Mouse (Mus musculus) limb, embryonic 13.5 days (tissue): Measurements from ENCODE around the gene Lpar3. TPM values are rescaled to one million over a fixed set of nuclear protein-coding genes. Genes with fewer than 3 reads are reported as not detected.

Source experiments
- ATAC-seq: fragments of 200-750 bp; cut with Nextera tagmentation; 2 replicates; pipeline ENCODE4 v1.8.0; 2017; ENCODE audit warnings: low read depth, moderate number of reproducible peaks, moderate TSS enrichment; ENCODE audit not compliant: low FRiP score
- H3K27ac ChIP-seq: fragments of 300-500 bp; sonication (generic); 2 replicates; pipeline ENCODE4 v1.5.1; 2015; ENCODE audit warnings: inconsistent platforms, mild to moderate bottlenecking, moderate library complexity
- H3K27me3 ChIP-seq: fragments of 300-500 bp; sonication (generic); 2 replicates; pipeline ENCODE4 v1.6.1; 2015; ENCODE audit warnings: mild to moderate bottlenecking, inconsistent platforms
- H3K36me3 ChIP-seq: fragments of 300-500 bp; sonication (generic); 2 replicates; pipeline ENCODE4 v1.6.1; 2015; ENCODE audit warnings: inconsistent platforms, mild to moderate bottlenecking, moderate library complexity
- H3K4me1 ChIP-seq: fragments of 300-500 bp; sonication (generic); 2 replicates; pipeline ENCODE4 v1.6.1; 2015; ENCODE audit warnings: inconsistent platforms
- H3K4me2 ChIP-seq: fragments of 300-500 bp; sonication (generic); replicated peaks from 2 replicates; pipeline ENCODE4 v1.6.1; 2015; ENCODE audit warnings: inconsistent platforms, mild to moderate bottlenecking, moderate library complexity
- H3K4me3 ChIP-seq: fragments of 300-500 bp; sonication (generic); 2 replicates; pipeline ENCODE4 v1.5.1; 2015; ENCODE audit warnings: moderate library complexity, mild to moderate bottlenecking, inconsistent platforms
- H3K9ac ChIP-seq: fragments of 300-500 bp; sonication (generic); 2 replicates; pipeline ENCODE4 v1.6.1; 2015; ENCODE audit warnings: mild to moderate bottlenecking, inconsistent platforms
- H3K9me3 ChIP-seq: fragments of 300-500 bp; sonication (generic); 2 replicates; pipeline ENCODE4 v1.6.1; 2016; ENCODE audit warnings: inconsistent platforms
- WGBS: fragments of 180-500 bp; shearing (Covaris S2); methylation state at CpG from one replicate; pipeline ENCODE4 v1.1.7; 2015; 5-methylcytosine and 5-hydroxymethylcytosine counted together
- polyA plus RNA-seq: library from polyadenylated mRNA; unstranded; fragments of >200 nt; fragmentation: Nextera tagmentation; extraction: Ambion mirVana; gene quantifications from 2 replicates; pipeline ENCODE4 v1.2.1, GENCODE M21; 2015

The Lpar3 gene
- polyA plus RNA-seq, result 0.98 and 1.0 TPM in 2 replicates

DNA sequence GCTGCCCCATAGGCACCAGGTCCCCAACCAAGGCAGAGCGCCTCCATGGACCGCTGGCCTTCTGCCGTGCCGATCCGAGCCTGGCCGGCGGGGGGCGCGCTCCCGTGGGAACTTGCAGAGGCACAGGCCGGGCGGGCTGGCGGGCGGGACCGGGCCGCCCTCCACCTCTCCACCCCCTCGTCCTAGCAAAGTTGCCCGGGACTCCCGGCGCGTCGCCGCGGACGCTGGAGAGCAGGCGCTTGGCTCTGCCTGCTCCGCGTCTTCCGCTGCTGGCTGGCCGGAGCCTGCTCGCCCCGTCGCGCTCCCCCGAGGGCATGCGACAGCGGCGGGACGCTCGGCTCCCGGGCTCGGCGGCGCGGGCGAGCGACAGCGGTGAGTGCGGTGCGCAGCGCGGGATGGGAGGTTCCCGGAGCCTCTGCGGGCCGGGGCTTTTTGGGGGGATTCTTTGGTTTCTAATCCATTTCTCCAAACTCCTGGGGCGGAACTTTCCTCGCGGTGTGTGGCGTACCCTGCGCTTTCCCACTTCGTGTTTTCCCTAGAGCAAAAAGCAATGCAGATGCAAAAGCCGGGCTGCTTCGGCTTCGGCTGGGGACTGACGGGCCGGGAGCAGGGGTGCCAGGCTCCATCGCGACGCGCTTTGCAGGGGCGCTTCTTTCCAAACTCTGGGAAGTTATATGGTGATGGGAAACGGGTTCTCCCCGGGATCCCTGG, at the start of gene Lpar3:
Gene Lpar3, plus strand, starts transcription at position 188 of the 711 bp plus-strand sequence.
- Histone ChIP-seq H3K4me1 (peaks cover 8% of the 10 kb centered on the region; the same call in 1 of the 2 replicates), H3K4me2 (peak within 1 kb of the TSS; percentile 94), H3K9me3 (no peaks in the 10 kb centered on the region), H3K27me3 (peaks cover 42% of the 10 kb centered on the region), H3K4me3 (peak within 1 kb of the TSS; percentile 63), H3K36me3 (no peaks in the 10 kb centered on the region), H3K9ac (peak within 1 kb of the TSS; percentile 69), H3K27ac (no peak within 1 kb of the TSS)
- under 1% methylated on average over 70 of the region's 73 CpGs for WGBS
- peak; percentile 75 for ATAC-seq

- Histone ChIP-seq H3K27me3 (no peaks in the 10 kb centered on the region), H3K4me3 (no peak overlapping the region), H3K27ac (no peak overlapping the region), H3K9me3 (no peaks in the 10 kb centered on the region), H3K36me3 (no peaks in the 10 kb centered on the region), H3K9ac (no peak overlapping the region), H3K4me1 (no peaks in the 10 kb centered on the region), H3K4me2 (no peak overlapping the region)
- WGBS, result 65% methylated on average over 5 of the region's 5 CpGs
- ATAC-seq, result no peak
Observed at GRCm38 (mm10) chr3:146173030-146173429, 47.7 kb upstream of the Lpar3 start.

GRCm38 (mm10) chr3:146174215-146174614, 46.5 kb upstream of the Lpar3 start:
- no peak overlapping the region for H3K4me3 ChIP-seq
- no peak overlapping the region for H3K27ac ChIP-seq
- H3K9ac ChIP-seq, result no peak overlapping the region
- H3K27me3 ChIP-seq, result no peaks in the 10 kb centered on the region
- no peak overlapping the region for H3K4me2 ChIP-seq
- WGBS, result 90% methylated on average over 9 of the region's 9 CpGs
- ATAC-seq, result no peak
- no peaks in the 10 kb centered on the region for H3K9me3 ChIP-seq
- no peaks in the 10 kb centered on the region for H3K4me1 ChIP-seq
- no peaks in the 10 kb centered on the region for H3K36me3 ChIP-seq

DNA sequence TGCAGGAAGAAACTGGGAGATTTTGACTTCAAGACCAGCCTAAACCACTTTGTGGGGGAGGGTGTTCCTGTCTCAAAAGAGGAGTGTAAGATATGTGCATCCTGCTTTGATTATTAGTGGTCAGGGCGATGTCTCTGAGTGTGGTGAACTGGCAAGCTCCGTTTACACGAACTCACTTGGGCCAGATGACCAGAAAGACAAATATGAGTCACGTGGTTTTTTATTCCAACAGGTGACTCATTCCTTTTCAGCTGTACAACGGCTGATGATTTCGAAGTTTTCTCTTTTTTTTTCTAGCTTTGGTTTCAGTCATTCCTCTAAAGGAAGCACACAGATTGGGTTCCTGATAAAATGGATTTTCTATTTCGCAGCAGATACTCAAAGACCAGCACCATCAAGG, 43.5 kb upstream of the Lpar3 start:
- Histone ChIP-seq H3K27me3 (no peaks in the 10 kb centered on the region), H3K4me2 (peak overlapping the region; percentile 61; the same call in 1 of the 2 replicates), H3K9me3 (no peaks in the 10 kb centered on the region), H3K9ac (no peak overlapping the region), H3K36me3 (no peaks in the 10 kb centered on the region), H3K27ac (no peak overlapping the region), H3K4me3 (no peak overlapping the region), H3K4me1 (no peaks in the 10 kb centered on the region)
- ATAC-seq, result no peak
- 81% methylated on average over 7 of the region's 7 CpGs for WGBS

DNA sequence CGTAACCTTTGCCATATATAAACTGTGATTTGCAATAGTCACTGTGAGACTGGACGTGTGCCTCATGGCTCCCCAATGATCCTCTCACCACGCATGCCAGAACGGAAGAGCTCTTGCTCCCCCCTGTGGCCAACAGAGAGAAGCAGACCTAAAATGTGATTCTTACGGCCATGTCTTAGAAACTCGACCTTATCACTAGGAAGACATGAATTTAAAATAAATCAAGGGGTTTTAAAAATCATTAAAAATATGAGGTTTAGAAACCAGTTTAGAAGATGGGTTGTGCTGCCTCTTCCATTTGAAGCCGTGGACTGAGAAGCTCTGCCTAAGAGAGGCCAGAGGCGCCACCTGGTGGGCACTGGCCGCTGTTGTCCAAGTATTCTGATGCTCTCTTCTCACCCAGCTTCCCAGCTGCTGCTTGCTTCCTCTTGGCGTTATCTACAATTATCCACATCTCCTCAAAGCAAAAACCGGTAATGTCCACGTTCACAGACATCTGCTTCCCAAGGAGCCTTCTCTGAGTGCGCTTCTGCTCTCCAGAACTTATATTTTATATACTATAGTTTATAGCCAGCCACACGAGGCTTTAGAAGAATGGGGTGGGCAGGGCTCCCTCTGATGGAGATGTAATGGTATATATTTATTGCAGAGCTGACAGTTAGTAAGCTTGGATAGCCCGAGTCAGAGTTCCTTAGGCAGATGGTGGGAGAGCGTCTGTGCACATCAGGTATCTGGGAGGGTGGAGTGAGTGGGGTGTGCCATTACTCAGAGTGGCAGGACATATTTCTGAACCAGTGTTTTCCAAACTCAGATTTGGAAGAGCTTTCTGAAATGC, 42.8 kb upstream of the Lpar3 start:
- peak; percentile 66 for ATAC-seq
- no peak overlapping the region for H3K27ac ChIP-seq
- H3K4me3 ChIP-seq, result peak overlapping the region; percentile 31
- no peaks in the 10 kb centered on the region for H3K36me3 ChIP-seq
- H3K9me3 ChIP-seq, result no peaks in the 10 kb centered on the region
- H3K4me2 ChIP-seq, result peak overlapping the region; percentile 61
- no peaks in the 10 kb centered on the region for H3K4me1 ChIP-seq
- H3K27me3 ChIP-seq, result no peaks in the 10 kb centered on the region
- 3% methylated on average over 16 of the region's 16 CpGs for WGBS
- peak overlapping the region; percentile 48 for H3K9ac ChIP-seq

DNA sequence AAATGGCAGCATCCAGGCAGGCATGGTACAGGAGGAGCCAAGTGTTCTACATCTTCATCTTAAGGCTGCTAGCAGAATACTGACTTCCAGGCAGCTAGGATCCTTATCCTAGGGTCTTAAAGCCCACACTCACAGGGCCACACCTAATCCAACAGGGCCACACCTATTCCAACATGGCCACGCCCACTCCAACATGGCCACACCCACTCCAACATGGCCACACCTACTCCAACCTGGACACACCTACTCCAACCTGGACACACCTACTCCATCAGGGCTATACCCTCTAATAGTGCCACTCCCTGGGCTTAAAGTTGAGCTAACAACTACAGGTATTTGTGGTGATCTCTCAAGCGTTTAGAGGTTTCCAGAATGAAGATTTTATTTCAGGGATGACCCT, 40.4 kb upstream of the Lpar3 start:
- Histone ChIP-seq H3K4me2 (no peak overlapping the region), H3K4me1 (no peaks in the 10 kb centered on the region), H3K9ac (no peak overlapping the region), H3K9me3 (no peaks in the 10 kb centered on the region), H3K27ac (no peak overlapping the region), H3K4me3 (no peak overlapping the region), H3K27me3 (peaks cover 13% of the 10 kb centered on the region; the same call in 1 of the 2 replicates), H3K36me3 (no peaks in the 10 kb centered on the region)
- no peak for ATAC-seq
- WGBS, result 38% methylated on average over 2 of the region's 2 CpGs

GRCm38 (mm10) chr3:146180986-146181385, 39.8 kb upstream of the Lpar3 start:
- H3K27me3 ChIP-seq, result peaks cover 13% of the 10 kb centered on the region; the same call in 1 of the 2 replicates
- H3K36me3 ChIP-seq, result no peaks in the 10 kb centered on the region
- no peak overlapping the region for H3K4me2 ChIP-seq
- no peaks in the 10 kb centered on the region for H3K9me3 ChIP-seq
- H3K4me1 ChIP-seq, result no peaks in the 10 kb centered on the region
- no peak overlapping the region for H3K9ac ChIP-seq
- H3K27ac ChIP-seq, result no peak overlapping the region
- 41% methylated on average over 3 of the region's 3 CpGs for WGBS
- H3K4me3 ChIP-seq, result no peak overlapping the region
- no peak for ATAC-seq

DNA sequence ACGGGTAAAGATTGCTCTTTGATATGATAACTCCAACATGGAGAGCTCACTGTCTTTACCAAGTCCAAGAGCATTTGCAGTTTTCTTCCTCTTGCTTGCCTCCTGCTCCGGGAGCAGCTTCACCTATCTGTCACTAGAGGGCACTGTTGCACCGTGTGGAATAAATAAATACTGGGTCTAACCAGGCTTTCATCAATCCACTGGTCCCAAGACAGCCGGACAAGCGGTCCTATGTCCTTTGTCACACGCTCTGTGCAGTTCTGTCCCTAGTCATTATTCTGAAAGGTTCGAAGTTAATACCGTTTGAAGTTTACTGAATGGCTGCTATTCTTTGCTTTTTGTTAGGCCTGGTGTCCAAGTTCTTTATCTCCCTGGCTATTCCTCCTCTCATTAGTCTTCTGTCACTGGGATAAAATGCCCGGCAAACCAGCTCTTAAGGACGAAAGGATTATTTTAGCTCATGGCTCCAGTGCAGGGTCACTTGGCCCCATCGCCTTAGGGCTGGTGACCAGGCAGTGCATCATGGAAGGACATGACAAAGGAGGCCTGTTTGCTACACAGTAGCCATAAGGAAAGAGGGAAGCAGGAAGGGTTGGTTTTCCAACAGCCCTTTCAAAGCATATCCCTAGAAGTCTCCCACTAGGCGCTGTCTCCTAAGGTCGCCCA, 35.6 kb upstream of the Lpar3 start:
- ATAC-seq, result 0 out of 2 replicates have a peak, but pooled peaks have one; percentile 62
- Histone ChIP-seq H3K9ac (no peak overlapping the region), H3K4me1 (no peaks in the 10 kb centered on the region), H3K4me3 (no peak overlapping the region), H3K27me3 (peaks cover 13% of the 10 kb centered on the region; the same call in 1 of the 2 replicates), H3K4me2 (no peak overlapping the region), H3K9me3 (no peaks in the 10 kb centered on the region), H3K27ac (no peak overlapping the region), H3K36me3 (no peaks in the 10 kb centered on the region)
- 33% methylated on average over 13 of the region's 13 CpGs for WGBS

DNA sequence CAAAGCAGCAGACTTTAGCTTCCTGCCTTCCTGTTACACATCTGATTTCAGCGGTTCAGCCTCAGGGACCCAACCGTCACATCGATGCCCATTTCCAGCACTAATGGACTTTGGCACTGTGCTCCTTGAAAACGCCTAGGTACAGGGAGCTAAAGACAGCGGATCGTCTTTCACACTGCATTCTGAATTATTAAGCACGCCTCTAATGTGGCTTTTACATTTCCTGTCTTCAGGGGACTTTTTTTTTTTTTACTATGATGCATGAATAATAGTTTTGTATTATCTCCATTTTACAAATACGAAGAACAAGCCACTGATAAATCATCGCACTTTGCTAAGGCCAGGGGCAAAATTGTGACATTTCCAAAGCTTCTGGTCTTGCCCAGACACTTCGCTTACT, 34.7 kb upstream of the Lpar3 start:
- H3K4me3 ChIP-seq, result no peak overlapping the region
- H3K9ac ChIP-seq, result no peak overlapping the region
- no peaks in the 10 kb centered on the region for H3K4me1 ChIP-seq
- H3K36me3 ChIP-seq, result no peaks in the 10 kb centered on the region
- WGBS, result 76% methylated on average over 10 of the region's 10 CpGs
- peaks cover 13% of the 10 kb centered on the region; the same call in 1 of the 2 replicates for H3K27me3 ChIP-seq
- no peak overlapping the region for H3K4me2 ChIP-seq
- ATAC-seq, result no peak
- no peak overlapping the region for H3K27ac ChIP-seq
- no peaks in the 10 kb centered on the region for H3K9me3 ChIP-seq

DNA sequence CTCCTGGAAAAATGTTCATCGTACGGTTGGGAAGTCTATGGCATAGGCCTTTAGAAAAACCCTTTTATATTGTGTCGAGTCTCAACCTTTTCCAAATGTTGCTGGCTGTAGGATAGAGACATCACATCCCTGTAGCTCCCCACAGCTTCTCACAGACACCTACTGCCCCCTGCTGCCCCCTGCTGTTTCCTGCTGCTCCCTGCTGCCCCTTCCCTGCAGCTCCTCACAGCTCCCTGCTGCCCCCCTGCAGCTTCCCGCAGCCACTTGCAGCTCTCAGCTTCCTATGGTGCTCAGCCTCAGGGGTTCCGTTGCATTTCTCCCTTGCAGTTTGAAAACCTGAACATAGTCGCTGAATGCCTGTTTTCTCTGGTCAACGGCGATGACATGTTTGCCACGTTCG, 30.8 kb upstream of the Lpar3 start:
- Histone ChIP-seq H3K9ac (no peak overlapping the region), H3K4me1 (no peaks in the 10 kb centered on the region), H3K9me3 (no peaks in the 10 kb centered on the region), H3K4me2 (no peak overlapping the region), H3K27ac (no peak overlapping the region), H3K36me3 (no peaks in the 10 kb centered on the region), H3K27me3 (no peaks in the 10 kb centered on the region; the same call in 1 of the 2 replicates), H3K4me3 (no peak overlapping the region)
- no peak for ATAC-seq
- WGBS, result 68% methylated on average over 10 of the region's 10 CpGs

DNA sequence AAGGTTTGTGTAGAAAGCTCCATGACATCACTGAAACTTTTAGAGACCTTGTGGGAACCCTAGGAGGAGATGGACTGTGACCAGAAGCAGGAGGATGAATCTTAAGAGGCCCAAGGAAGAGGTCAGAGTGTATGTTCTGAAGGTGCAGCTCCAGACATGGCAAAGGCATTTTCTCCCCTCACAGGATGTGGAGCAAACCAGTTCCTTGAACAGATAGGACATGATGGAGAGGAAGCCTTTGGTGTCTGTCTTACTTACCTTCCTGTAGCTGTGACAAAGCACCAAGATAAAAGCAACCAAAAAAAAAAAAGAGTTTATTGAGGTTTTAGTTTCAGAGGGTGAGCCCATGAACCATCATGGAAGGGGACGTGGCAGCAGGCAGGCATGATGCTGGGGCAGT, 28.3 kb upstream of the Lpar3 start:
- no peaks in the 10 kb centered on the region for H3K9me3 ChIP-seq
- 83% methylated on average over 1 of the region's 1 CpGs for WGBS
- no peaks in the 10 kb centered on the region for H3K4me1 ChIP-seq
- H3K27me3 ChIP-seq, result no peaks in the 10 kb centered on the region; the same call in 1 of the 2 replicates
- H3K27ac ChIP-seq, result no peak overlapping the region
- H3K4me2 ChIP-seq, result no peak overlapping the region
- H3K9ac ChIP-seq, result no peak overlapping the region
- no peak for ATAC-seq
- no peak overlapping the region for H3K4me3 ChIP-seq
- no peaks in the 10 kb centered on the region for H3K36me3 ChIP-seq

DNA sequence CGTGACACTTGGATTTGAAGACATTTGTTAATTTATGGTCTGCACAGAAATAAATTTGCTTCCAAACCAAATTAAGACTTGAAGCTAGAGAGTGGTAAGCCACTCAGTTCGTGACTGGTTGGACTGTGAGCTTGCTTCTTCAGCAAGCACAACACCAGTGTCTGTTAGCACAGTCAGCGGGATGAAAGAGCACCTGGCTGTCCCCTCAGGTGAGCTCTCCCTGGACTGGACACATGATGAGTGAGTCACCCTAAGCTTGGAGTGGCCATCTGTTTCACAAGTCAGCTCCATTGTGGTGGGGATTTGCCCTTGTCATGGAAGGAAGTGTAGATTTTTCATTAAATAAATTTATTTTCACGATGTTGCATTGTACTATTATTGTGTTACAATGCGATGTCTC, 25.6 kb upstream of the Lpar3 start:
- H3K4me3 ChIP-seq, result no peak overlapping the region
- no peak for ATAC-seq
- WGBS, result 84% methylated on average over 5 of the region's 5 CpGs
- H3K27me3 ChIP-seq, result no peaks in the 10 kb centered on the region; the same call in 1 of the 2 replicates
- H3K4me1 ChIP-seq, result no peaks in the 10 kb centered on the region
- no peaks in the 10 kb centered on the region for H3K9me3 ChIP-seq
- H3K9ac ChIP-seq, result no peak overlapping the region
- no peak overlapping the region for H3K4me2 ChIP-seq
- H3K36me3 ChIP-seq, result no peaks in the 10 kb centered on the region
- no peak overlapping the region for H3K27ac ChIP-seq
